ENCODE assay signal across 8 mouse cellular contexts in genomic region chr10:122887528-122888183, GRCm38 (mm10).
DNase-seq lines count a peak whose midpoint lies in the region; ATAC-seq lines count a peak whose summit lies in the region.

No protein-coding gene starts in this region.

- H3K9ac ChIP-seq in limb, embryonic 12.5 days (replicated peaks) = peak overlapping the region; percentile 2
- H3K9ac ChIP-seq in stomach, embryonic 16.5 days (ENCODE audit: low read length) = peak overlapping the region; percentile 47; the same call in 1 of the 2 replicates

- ATAC-seq in limb, embryonic 12.5 days (ENCODE audit: insufficient number of reproducible peaks, insufficient read depth, low FRiP score, low TSS enrichment, low read depth) = peak; percentile 32; the same call in 1 of the 2 replicates
- peak; percentile 71 for ATAC-seq in stomach, embryonic 16.5 days (ENCODE audit: insufficient read depth, low FRiP score)
- ATAC-seq in monocyte, adult 5-6 weeks (replicated peaks; ENCODE audit: insufficient number of reproducible peaks, low FRiP score, low TSS enrichment, poor library complexity, severe bottlenecking) = no peak

- peaks cover 80% of the 10 kb centered on the region for H3K4me1 ChIP-seq in limb, embryonic 12.5 days (replicated peaks)
- peaks cover 48% of the 10 kb centered on the region for H3K4me1 ChIP-seq in stomach, embryonic 16.5 days (ENCODE audit: control insufficient read depth, insufficient read depth, low read length)

- H3K4me3 ChIP-seq in limb, embryonic 12.5 days (replicated peaks) = no peak overlapping the region
- H3K4me3 ChIP-seq in stomach, embryonic 16.5 days (replicated peaks; ENCODE audit: low read length) = no peak overlapping the region

- DNase-seq in heart, adult 18-20 months = peak; percentile 22 to 35
- no peak for DNase-seq in heart, postnatal 14 days
- peak; percentile 62 to 68 for DNase-seq in cerebellum, postnatal 14 days
- peak; percentile 43 for DNase-seq in forelimb bud, embryonic 11.5 days (ENCODE audit: low read depth, low spot score)
- no peak for DNase-seq in left cerebral cortex, adult 8-10 months (ENCODE audit: low spot score in 2 of 2)

- no peaks in the 10 kb centered on the region for H3K36me3 ChIP-seq in limb, embryonic 12.5 days
- H3K36me3 ChIP-seq in stomach, embryonic 16.5 days (ENCODE audit: control insufficient read depth, insufficient read depth, low read length) = no peaks in the 10 kb centered on the region

- H3K9me3 ChIP-seq in limb, embryonic 12.5 days = no peaks in the 10 kb centered on the region
- no peaks in the 10 kb centered on the region for H3K9me3 ChIP-seq in stomach, embryonic 16.5 days (replicated peaks; ENCODE audit: control insufficient read depth, low read length)

- H3K27ac ChIP-seq in limb, embryonic 12.5 days = peak overlapping the region; percentile 99
- H3K27ac ChIP-seq in stomach, embryonic 16.5 days (ENCODE audit: low read length) = peak overlapping the region; percentile 86

- whole genome bisulfite sequencing in limb, embryonic 12.5 days = 26% methylated on average over 10 of the region's 10 CpGs
- WGBS in stomach, embryonic 16.5 days = 33% methylated on average over 10 of the region's 10 CpGs

- intact Hi-C loops in heart, postnatal 14 days (cut with DNase I) = loop anchor here (5.0 kb wide), 1 partner anchor 40 kb away; no protein-coding TSS in a partner anchor

- H3K27me3 ChIP-seq in limb, embryonic 12.5 days = no peaks in the 10 kb centered on the region
- H3K27me3 ChIP-seq in stomach, embryonic 16.5 days (ENCODE audit: control insufficient read depth, insufficient read depth, low read length) = no peaks in the 10 kb centered on the region

- peak overlapping the region; percentile 52 for H3K4me2 ChIP-seq in limb, embryonic 12.5 days
- H3K4me2 ChIP-seq in stomach, embryonic 16.5 days (ENCODE audit: low read depth, low read length) = peak overlapping the region; percentile 21

Comparison
In these comparisons a context has a peak if more than half of its experiments do, and no peak if none do; other contexts are left out.
1. DNase-seq: peak in heart, adult 18-20 months (2 of 2), cerebellum, postnatal 14 days (2 of 2) and forelimb bud, embryonic 11.5 days (single experiment); none in heart, postnatal 14 days (0 of 2) and left cerebral cortex, adult 8-10 months (0 of 2).